Mouse (Mus musculus): ENCODE results near the gene Eif4enif1. TPM values are rescaled to one million over a fixed set of nuclear protein-coding genes. Genes with fewer than 3 reads are reported as not detected.
"Not testable (repeated sequence)": the region's sequence is repeated elsewhere in the genome, so short reads cannot be mapped to it uniquely, and the experiment has no call there.

Gene Eif4enif1
- total and polyA plus RNA-seq, 3 experiments, result 52.7 to 139 (median 121) TPM

DNA sequence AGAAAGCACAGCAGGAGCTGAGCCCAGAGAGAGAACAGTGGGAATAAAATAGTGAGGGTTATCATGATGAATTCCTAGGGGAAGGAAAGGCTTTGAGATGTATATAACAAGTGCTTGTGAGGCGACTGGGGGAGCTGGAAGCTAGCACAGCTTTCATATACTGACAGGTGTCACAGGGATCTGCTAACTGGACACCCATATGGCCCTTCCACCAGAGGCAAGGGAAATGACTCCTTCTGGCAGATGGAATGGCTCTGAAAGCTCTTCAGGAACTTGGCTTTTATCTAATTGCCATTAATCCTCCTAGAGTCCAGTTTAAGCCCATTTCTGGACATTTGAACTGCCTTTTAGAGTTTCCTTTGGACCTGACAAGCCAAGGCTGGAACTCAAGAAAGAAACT lies 20.2 kb upstream of the Eif4enif1 start:
- H3K36me3 ChIP-seq (replicated peaks), result peaks cover 29% of the 10 kb centered on the region
- H3K9me3 ChIP-seq (replicated peaks); H3K4me1 ChIP-seq (ENCODE audit: insufficient read depth, low read depth, low read length); H3K27me3 ChIP-seq (ENCODE audit: insufficient read depth, low read length); ATAC-seq (ENCODE audit: extremely low read depth, insufficient number of reproducible peaks, low FRiP score, poor library complexity, severe bottlenecking); DNase-seq (ENCODE audit: low spot score); H3K4me3 ChIP-seq (ENCODE audit: low read depth, low read length): not testable (repeated sequence)

DNA sequence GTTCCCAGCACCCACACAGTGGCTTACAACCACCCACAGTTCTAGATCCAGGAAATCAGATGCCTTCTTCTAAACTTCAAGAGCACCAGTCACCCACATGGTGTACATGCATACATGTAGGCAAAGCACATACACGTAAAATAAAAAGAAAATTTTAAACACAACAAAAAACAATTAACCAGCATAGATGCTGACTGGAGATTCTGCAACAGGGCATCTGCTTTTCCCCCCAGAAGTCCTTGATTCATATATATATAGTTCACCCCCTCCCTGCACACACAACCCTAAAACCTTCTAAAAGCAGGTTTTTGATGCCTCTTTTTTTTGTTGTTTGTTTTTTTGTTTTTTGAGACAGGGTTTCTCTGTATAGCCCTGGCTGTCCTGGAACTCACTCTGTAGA lies 19.5 kb upstream of the Eif4enif1 start:
- not testable (repeated sequence) for H3K4me3 ChIP-seq (ENCODE audit: low read depth, low read length); H3K4me1 ChIP-seq (ENCODE audit: insufficient read depth, low read depth, low read length); DNase-seq (ENCODE audit: low spot score); ATAC-seq (ENCODE audit: extremely low read depth, insufficient number of reproducible peaks, low FRiP score, poor library complexity, severe bottlenecking); H3K9me3 ChIP-seq (replicated peaks); H3K27me3 ChIP-seq (ENCODE audit: insufficient read depth, low read length)
- peaks cover 29% of the 10 kb centered on the region for H3K36me3 ChIP-seq (replicated peaks)

DNA sequence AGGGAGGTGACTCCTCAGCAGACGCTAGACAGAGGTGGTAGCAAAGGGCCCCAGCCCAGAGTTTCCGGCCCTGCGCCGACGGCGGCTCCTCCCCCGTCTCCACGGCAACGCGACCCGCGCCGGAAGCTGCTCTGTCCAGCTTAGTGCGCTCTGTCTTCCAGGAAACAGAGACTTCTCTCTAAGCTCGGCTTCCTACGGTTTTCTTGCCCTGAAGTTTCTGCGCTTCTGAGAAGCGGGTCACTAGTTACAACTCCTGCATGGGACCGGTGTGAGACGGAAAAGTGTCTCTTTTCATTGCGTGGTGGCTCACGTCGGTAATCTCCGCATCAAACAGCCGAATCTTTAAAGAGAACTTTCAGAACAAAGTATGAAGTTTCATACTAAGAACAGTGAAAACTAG lies 8.8 kb upstream of the Eif4enif1 start, which contains the start of gene Sfi1:
Gene Sfi1 (minus strand): TSS at position 101 of the 400 bp plus-strand sequence.
- ATAC-seq (ENCODE audit: extremely low read depth, insufficient number of reproducible peaks, low FRiP score, poor library complexity, severe bottlenecking) (no peak), DNase-seq (ENCODE audit: low spot score) (no peak)
- no peak within 1 kb of the TSS for H3K4me3 ChIP-seq (ENCODE audit: low read depth, low read length)
- no peaks in the 10 kb centered on the region for H3K9me3 ChIP-seq (replicated peaks)
- peaks cover 2% of the 10 kb centered on the region for H3K36me3 ChIP-seq (replicated peaks)
- no peaks in the 10 kb centered on the region for H3K27me3 ChIP-seq (ENCODE audit: insufficient read depth, low read length)
- H3K4me1 ChIP-seq (ENCODE audit: insufficient read depth, low read depth, low read length), result no peaks in the 10 kb centered on the region
- TF ChIP-seq TAL1 (conservative IDR thresholded peaks at IDR 0.05; ENCODE audit: low read depth, low read length) (no peak), GATA1 (IDR thresholded peaks at IDR 0.05; ENCODE audit: borderline replicate concordance, low read length) (no peak), CTCF (IDR thresholded peaks at IDR 0.05; ENCODE audit: low read depth, low read length) (no peak), GATA2 (IDR thresholded peaks at IDR 0.05; ENCODE audit: borderline replicate concordance, low read depth, low read length) (no peak), POLR2AphosphoS5 (IDR thresholded peaks at IDR 0.05; ENCODE audit: insufficient replicate concordance, low read depth, low read length) (no peak)

DNA sequence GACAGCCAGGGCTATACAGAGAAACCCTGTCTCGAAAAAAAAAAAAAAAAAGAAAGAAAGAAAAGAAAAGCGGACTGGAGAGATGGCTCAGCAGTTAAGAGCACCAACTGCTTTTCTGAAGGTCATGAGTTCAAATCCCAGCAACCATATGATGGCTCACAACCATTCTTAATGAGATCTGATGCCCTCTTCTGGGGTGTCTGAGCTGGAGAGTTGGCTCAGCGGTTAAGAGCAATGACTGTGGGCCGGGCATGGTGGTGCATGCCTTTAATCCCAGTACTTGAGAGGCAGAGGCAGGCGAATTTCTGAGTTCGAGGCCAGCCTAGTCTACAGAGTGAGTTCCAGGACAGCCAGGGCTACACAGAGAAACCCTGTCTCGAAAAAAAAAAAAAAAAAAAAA lies 1.6 kb upstream of the Eif4enif1 start:
- H3K27me3 ChIP-seq (ENCODE audit: insufficient read depth, low read length); H3K9me3 ChIP-seq (replicated peaks); ATAC-seq (ENCODE audit: extremely low read depth, insufficient number of reproducible peaks, low FRiP score, poor library complexity, severe bottlenecking); H3K4me3 ChIP-seq (ENCODE audit: low read depth, low read length); DNase-seq (ENCODE audit: low spot score): not testable (repeated sequence)
- peaks cover 12% of the 10 kb centered on the region for H3K36me3 ChIP-seq (replicated peaks)
- H3K4me1 ChIP-seq (ENCODE audit: insufficient read depth, low read depth, low read length), result peaks cover 14% of the 10 kb centered on the region

DNA sequence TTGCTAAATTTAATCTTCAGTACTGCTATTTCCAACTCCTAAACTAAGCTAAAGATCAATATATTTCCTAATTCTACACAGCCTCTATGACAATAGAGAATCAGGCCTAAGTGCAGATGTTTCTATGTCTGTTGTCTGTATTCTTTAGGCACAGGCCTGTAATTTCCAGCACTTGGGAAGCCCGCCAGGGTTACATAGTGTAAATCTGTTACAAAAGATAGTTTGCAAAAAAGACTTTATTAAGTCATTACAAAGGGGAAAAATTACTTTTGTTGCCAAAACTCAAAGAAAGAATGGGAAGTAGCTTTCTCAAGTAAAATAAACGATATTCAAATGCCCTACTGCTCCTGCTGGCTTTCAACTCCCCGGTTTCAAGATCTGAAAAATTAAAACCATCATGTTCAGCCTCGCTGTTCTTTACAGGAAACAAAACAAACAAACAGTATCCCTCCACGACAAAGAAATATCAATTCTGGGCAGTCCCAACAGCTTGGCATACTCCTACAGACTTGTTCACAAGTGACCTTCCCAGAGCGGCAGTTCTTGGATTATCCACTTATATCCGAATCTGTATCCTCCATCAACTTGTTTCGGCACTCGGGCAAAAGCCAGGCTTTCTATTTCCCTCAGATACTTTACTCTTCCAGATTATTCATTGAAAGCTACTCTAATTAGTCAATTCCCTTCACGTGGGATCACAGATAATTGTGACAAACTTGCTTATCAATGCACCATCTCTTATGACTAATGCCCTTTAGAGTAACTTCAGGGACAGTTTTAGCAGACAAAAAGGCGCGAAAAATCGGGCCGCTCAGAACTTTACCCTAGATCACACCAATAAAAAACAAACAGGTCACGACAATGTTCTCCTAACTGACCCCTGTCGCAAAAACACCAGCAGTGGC lies 614 bp upstream of the Eif4enif1 start:
- no peaks in the 10 kb centered on the region for H3K9me3 ChIP-seq (replicated peaks)
- DNase-seq (ENCODE audit: low spot score), result peak; percentile 35
- ATAC-seq (ENCODE audit: extremely low read depth, insufficient number of reproducible peaks, low FRiP score, poor library complexity, severe bottlenecking), result 0 out of 2 replicates have a peak, but pooled peaks have one; percentile 5

DNA sequence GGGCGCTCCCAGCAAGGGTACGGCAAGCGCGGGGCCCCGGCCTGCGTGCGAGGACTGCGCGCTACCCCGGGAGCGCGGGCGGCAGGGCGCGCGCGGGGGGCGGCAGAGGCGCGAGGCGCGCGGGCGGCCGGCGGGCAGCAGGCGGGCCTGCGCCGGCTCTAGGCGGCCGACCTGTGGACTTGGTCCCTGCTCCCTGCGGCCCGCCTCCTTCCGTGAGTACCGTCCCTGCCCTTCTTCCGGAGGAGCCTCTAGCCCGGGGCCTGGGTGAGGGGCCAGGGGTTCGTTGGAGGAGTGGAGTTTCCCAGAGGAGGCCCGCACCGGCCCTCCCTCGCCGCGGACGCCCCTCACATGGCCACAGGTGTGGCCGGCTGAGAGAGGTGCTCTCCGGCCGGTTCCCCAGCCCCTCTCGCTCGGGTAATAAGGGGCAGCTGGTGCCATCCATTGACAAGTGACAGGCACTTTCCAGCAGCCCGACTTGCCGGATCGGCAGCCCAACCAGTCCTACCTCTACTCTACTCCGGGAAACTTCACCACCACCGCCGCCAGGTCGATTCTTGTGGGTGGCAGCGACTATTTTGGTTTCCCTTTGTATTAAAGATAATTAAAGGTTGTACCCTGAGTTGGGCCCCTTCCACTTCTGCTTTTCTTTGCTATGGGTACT lies 719 bp downstream of the Eif4enif1 start:
- no peak for ATAC-seq (ENCODE audit: extremely low read depth, insufficient number of reproducible peaks, low FRiP score, poor library complexity, severe bottlenecking)
- no peaks in the 10 kb centered on the region for H3K27me3 ChIP-seq (ENCODE audit: insufficient read depth, low read length)
- H3K4me3 ChIP-seq (ENCODE audit: low read depth, low read length), result peak overlapping the region; percentile 70
- no peak for TF ChIP-seq GATA1 (IDR thresholded peaks at IDR 0.05; ENCODE audit: borderline replicate concordance, low read length)
- no peak for TF ChIP-seq CTCF (IDR thresholded peaks at IDR 0.05; ENCODE audit: low read depth, low read length)
- H3K9me3 ChIP-seq (replicated peaks), result no peaks in the 10 kb centered on the region
- H3K36me3 ChIP-seq (replicated peaks), result peaks cover 33% of the 10 kb centered on the region
- peak; percentile 32 for DNase-seq (ENCODE audit: low spot score)
- H3K4me1 ChIP-seq (ENCODE audit: insufficient read depth, low read depth, low read length), result peaks cover 29% of the 10 kb centered on the region

More for the DNA sequence above, 614 bp upstream of the Eif4enif1 start:
- peak overlapping the region; percentile 70 for H3K4me3 ChIP-seq (ENCODE audit: low read depth, low read length)
- TF ChIP-seq GATA1 (IDR thresholded peaks at IDR 0.05; ENCODE audit: borderline replicate concordance, low read length), result no peak
- TF ChIP-seq GATA2 (IDR thresholded peaks at IDR 0.05; ENCODE audit: borderline replicate concordance, low read depth, low read length), result no peak
- TF ChIP-seq POLR2AphosphoS5 (IDR thresholded peaks at IDR 0.05; ENCODE audit: insufficient replicate concordance, low read depth, low read length), result no peak
- no peak for TF ChIP-seq TAL1 (conservative IDR thresholded peaks at IDR 0.05; ENCODE audit: low read depth, low read length)
- no peak for TF ChIP-seq CTCF (IDR thresholded peaks at IDR 0.05; ENCODE audit: low read depth, low read length)
- H3K4me1 ChIP-seq (ENCODE audit: insufficient read depth, low read depth, low read length), result peaks cover 22% of the 10 kb centered on the region
- peaks cover 22% of the 10 kb centered on the region for H3K36me3 ChIP-seq (replicated peaks)
- H3K27me3 ChIP-seq (ENCODE audit: insufficient read depth, low read length), result no peaks in the 10 kb centered on the region

DNA sequence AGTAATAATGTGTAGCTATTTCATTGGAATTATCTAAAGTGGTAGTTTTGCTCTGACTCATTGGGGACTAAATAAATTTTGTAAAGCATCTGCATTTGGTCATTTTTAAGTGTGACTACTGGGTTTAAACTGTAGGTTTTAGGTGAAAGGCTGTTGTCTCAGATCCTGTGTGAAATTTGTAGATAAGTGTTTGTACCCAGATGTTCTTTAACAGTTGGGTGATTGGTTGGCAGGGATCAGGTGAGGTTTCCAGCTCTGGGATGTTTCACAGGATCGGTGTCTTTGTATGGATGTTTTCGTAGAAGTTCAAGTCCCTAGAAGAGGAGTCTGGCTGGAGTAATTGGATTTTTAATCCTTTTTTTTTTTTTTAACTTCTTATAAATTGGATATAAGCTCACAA lies 1.6 kb downstream of the Eif4enif1 start:
- DNase-seq (ENCODE audit: low spot score), result peak; percentile 44
- Histone ChIP-seq H3K27me3 (ENCODE audit: insufficient read depth, low read length) (no peaks in the 10 kb centered on the region), H3K4me3 (ENCODE audit: low read depth, low read length) (peak overlapping the region; percentile 70; the same call in 1 of the 2 replicates), H3K36me3 (replicated peaks) (peaks cover 40% of the 10 kb centered on the region), H3K9me3 (replicated peaks) (no peaks in the 10 kb centered on the region), H3K4me1 (ENCODE audit: insufficient read depth, low read depth, low read length) (peaks cover 29% of the 10 kb centered on the region)
- TF ChIP-seq TAL1 (conservative IDR thresholded peaks at IDR 0.05; ENCODE audit: low read depth, low read length) (no peak), GATA2 (IDR thresholded peaks at IDR 0.05; ENCODE audit: borderline replicate concordance, low read depth, low read length) (no peak), CTCF (IDR thresholded peaks at IDR 0.05; ENCODE audit: low read depth, low read length) (no peak), GATA1 (IDR thresholded peaks at IDR 0.05; ENCODE audit: borderline replicate concordance, low read length) (no peak), POLR2AphosphoS5 (IDR thresholded peaks at IDR 0.05; ENCODE audit: insufficient replicate concordance, low read depth, low read length) (no peak)
- no peak for ATAC-seq (ENCODE audit: extremely low read depth, insufficient number of reproducible peaks, low FRiP score, poor library complexity, severe bottlenecking)

Data from G1E (cell line).